Mouse (Mus musculus) heart, embryonic 12.5 days (tissue): ENCODE measurements around the gene Cttn. TPM values are rescaled to one million over a fixed set of nuclear protein-coding genes. Genes with fewer than 3 reads are reported as not detected.

ENCODE experiments used
- ATAC-seq: fragments of 200-750 bp; cut with Nextera tagmentation; 2 replicates; pipeline ENCODE4 v1.8.0; 2017; ENCODE audit warnings: moderate TSS enrichment, moderate library complexity; ENCODE audit not compliant: insufficient number of reproducible peaks, low FRiP score
- H3K27ac ChIP-seq: fragments of 300-500 bp; sonication (generic); 2 replicates; pipeline ENCODE4 v1.5.1; 2016; ENCODE audit warnings: mild to moderate bottlenecking, moderate library complexity; ENCODE audit not compliant: poor library complexity, severe bottlenecking
- H3K27me3 ChIP-seq: fragments of 300-500 bp; sonication (generic); replicated peaks from 2 replicates; pipeline ENCODE4 v1.6.1; 2016; ENCODE audit warnings: mild to moderate bottlenecking, moderate library complexity
- H3K36me3 ChIP-seq: fragments of 300-500 bp; sonication (generic); 2 replicates; pipeline ENCODE4 v1.6.1; 2016; ENCODE audit warnings: mild to moderate bottlenecking, moderate library complexity
- H3K4me1 ChIP-seq: fragments of 300-500 bp; sonication (generic); replicated peaks from 2 replicates; pipeline ENCODE4 v1.6.1; 2016; ENCODE audit warnings: mild to moderate bottlenecking
- H3K4me2 ChIP-seq: fragments of 300-500 bp; sonication (generic); 2 replicates; pipeline ENCODE4 v1.6.1; 2016; ENCODE audit warnings: mild to moderate bottlenecking, moderate library complexity
- H3K4me3 ChIP-seq: fragments of 300-500 bp; sonication (generic); 2 replicates; pipeline ENCODE4 v1.5.1; 2016; ENCODE audit warnings: mild to moderate bottlenecking
- H3K9ac ChIP-seq: fragments of 300-500 bp; sonication (generic); 2 replicates; pipeline ENCODE4 v1.6.1; 2016; ENCODE audit warnings: mild to moderate bottlenecking, moderate library complexity
- H3K9me3 ChIP-seq: fragments of 300-500 bp; sonication (generic); replicated peaks from 2 replicates; pipeline ENCODE4 v1.6.1; 2016; ENCODE audit warnings: mild to moderate bottlenecking, moderate library complexity
- WGBS: fragments of 180-500 bp; shearing (Covaris S2); methylation state at CpG from one replicate; pipeline ENCODE4 v1.1.7; 2016; 5-methylcytosine and 5-hydroxymethylcytosine counted together
- polyA plus RNA-seq: library from polyadenylated mRNA; unstranded; fragments of >200 nt; fragmentation: Nextera tagmentation; extraction: Ambion mirVana; gene quantifications from 2 replicates; pipeline ENCODE4 v1.2.1, GENCODE M21; 2016

Cttn gene
- polyA plus RNA-seq, 1 experiment from 2014 or later: 144 TPM

DNA sequence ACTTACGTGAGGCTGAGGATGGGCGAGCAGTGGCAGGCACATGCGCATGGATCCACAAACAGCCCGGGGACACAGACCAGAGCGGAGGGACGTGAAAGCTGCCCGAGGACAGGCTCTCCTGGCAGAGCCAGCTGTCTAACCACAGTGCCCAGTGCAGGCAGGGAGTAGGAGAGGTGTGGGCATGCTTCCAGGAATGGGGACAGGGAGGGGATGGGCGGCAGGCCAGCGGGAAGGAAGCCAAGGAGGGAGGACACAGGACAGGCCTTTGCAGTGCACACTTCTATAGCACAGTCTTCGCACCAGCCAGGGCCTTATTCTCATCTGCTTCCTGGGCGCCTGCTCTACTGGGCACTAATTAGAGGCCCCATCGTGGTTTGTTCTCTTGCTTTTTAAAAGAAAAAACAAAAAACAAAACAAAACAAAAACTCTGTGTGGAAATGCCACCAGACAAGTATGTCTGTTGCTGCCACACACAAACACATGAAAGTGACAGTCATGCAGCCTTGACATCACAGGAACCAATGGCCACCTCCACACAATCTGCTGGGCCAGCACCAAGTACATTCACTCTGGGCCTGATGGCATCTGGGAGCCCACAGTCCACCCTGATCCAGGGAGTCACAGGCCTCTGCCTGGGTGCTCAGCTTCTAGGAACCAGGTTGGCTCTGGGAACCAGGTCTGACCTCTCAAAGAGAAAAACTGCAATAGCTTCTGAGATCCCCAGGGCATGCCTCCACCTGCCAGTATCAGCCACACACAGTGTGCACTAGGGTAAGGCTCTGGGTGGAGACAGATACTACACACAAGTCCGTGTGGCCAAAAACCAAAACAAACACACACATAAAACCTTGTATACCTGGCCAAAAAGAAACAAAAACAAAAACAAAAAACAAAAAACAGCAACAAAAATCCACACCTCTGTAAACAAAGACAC lies 20.9 kb downstream of the Cttn start:
- Histone ChIP-seq H3K9ac (no peak overlapping the region), H3K4me2 (no peak overlapping the region), H3K27ac (no peak overlapping the region), H3K9me3 (no peaks in the 10 kb centered on the region), H3K4me3 (no peak overlapping the region), H3K27me3 (no peaks in the 10 kb centered on the region), H3K36me3 (peaks cover 100% of the 10 kb centered on the region), H3K4me1 (no peaks in the 10 kb centered on the region)
- peak; percentile 43; the same call in 1 of the 2 replicates for ATAC-seq
- WGBS: 87% methylated on average over 13 of the region's 13 CpGs

DNA sequence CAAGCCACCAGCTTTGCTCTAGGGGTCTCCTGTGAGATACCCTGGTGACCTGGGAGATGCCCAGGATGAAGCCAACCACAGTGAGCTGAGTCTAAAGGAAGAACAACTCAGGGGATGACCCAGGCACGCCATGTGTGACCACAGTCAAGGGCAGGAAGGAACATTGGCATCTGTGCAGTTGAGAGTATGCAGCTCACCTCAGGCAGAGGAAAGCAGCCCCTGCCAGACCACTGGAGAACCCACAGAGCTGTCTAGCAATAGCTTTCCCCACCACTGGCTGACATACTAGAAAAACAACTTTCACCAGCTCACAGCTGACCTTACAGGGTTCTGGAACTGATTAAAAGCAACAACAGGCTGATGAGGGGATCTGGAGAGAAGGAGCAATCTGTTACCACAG lies 22.6 kb downstream of the Cttn start:
- Histone ChIP-seq H3K4me3 (no peak overlapping the region), H3K36me3 (peaks cover 99% of the 10 kb centered on the region), H3K9me3 (no peaks in the 10 kb centered on the region), H3K9ac (no peak overlapping the region), H3K4me2 (no peak overlapping the region), H3K27ac (no peak overlapping the region), H3K27me3 (no peaks in the 10 kb centered on the region), H3K4me1 (no peaks in the 10 kb centered on the region)
- no peak for ATAC-seq
- 90% methylated on average over 1 of the region's 1 CpGs for WGBS

DNA sequence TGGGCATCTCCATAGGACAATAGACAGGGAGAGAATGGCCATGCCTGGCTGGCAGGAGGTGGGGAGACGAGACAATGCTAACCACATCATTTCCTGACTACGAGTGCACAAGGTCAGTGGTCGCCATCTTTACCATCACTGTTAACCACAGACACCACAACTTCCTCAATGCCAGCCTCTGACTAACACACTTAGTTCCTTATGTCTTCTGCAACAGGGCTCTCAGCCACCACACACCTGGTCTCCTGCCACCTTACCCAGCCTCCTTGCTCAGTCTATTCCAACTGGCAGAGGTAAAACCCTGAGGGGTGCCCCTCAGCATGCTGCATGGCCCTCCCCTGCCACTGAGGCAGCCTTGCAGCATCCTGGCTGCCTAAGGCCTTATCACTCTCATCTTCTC lies 23.7 kb downstream of the Cttn start:
- no peak for ATAC-seq
- 86% methylated on average over 3 of the region's 3 CpGs for WGBS
- H3K4me1 ChIP-seq: no peaks in the 10 kb centered on the region
- no peak overlapping the region for H3K4me3 ChIP-seq
- no peak overlapping the region for H3K4me2 ChIP-seq
- no peak overlapping the region for H3K9ac ChIP-seq
- H3K27me3 ChIP-seq: no peaks in the 10 kb centered on the region
- H3K27ac ChIP-seq: no peak overlapping the region
- H3K36me3 ChIP-seq: peaks cover 99% of the 10 kb centered on the region
- H3K9me3 ChIP-seq: no peaks in the 10 kb centered on the region

DNA sequence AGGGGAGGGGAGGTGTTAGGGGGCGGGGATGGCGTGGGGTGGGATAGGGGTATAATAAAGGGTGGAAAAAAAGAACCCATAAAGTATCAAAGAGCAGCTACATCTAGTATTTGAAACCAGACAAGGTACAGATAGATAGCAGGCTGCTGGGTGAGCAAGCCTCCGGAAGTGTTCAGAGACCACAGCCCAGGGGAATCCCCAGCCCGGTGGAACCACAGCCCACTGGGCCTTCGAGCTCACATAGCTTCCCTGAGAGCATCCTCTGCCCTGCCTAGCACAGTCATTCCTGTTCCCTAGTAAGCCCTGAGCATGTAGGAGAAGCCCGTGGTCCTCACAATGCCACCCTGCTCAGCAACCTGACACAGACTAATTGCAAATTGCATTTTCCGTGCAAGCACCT lies 26.0 kb downstream of the Cttn start:
- no peaks in the 10 kb centered on the region for H3K4me1 ChIP-seq
- H3K27ac ChIP-seq: no peak overlapping the region
- 92% methylated on average over 7 of the region's 7 CpGs for WGBS
- H3K4me3 ChIP-seq: no peak overlapping the region
- H3K9me3 ChIP-seq: no peaks in the 10 kb centered on the region
- H3K36me3 ChIP-seq: peaks cover 99% of the 10 kb centered on the region
- H3K27me3 ChIP-seq: no peaks in the 10 kb centered on the region
- H3K4me2 ChIP-seq: no peak overlapping the region
- no peak for ATAC-seq
- no peak overlapping the region for H3K9ac ChIP-seq

DNA sequence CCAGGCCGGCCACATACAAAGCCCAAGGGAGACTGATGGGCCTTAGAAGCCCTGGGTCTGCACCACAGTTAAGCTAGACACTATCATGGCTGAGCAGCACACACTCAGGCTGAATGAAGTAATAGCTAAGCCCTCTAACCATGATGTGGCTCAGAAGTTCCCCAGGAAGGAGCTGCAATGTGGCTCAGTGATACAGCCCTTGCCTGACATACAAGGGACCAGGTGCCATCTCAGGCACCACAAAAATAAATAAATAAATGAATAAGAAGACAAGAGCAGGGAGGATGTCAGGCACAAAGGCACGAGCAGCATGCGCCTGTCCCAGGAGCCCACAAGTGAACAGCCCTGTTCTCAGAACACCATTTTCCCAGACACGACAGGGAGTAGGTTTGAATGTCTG lies 28.8 kb downstream of the Cttn start:
- Histone ChIP-seq H3K27me3 (no peaks in the 10 kb centered on the region), H3K4me3 (no peak overlapping the region), H3K9me3 (no peaks in the 10 kb centered on the region), H3K9ac (no peak overlapping the region), H3K27ac (no peak overlapping the region), H3K4me1 (no peaks in the 10 kb centered on the region), H3K4me2 (no peak overlapping the region), H3K36me3 (peaks cover 99% of the 10 kb centered on the region)
- no peak for ATAC-seq
- WGBS: 86% methylated on average over 4 of the region's 4 CpGs

DNA sequence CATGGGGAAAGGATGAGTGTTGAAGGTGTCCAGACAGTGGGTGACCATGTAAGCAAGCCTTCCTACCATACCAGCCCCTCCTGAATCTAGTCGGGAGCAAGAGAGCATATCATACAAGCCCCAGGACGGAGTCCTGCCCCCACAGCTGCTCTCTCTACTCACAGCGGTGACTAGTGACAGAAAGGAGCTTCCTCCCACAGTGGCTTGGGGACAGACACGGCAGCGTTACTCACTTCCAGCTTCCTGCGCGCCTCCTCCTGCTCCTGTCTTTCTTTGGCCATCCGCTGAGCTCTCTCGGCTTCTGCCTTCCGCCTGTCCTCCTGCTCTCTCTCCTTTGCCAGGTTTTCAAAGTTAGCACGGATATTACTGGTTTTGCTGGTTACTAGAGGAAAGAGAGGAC lies 29.3 kb downstream of the Cttn start:
- H3K4me3 ChIP-seq: no peak overlapping the region
- H3K9ac ChIP-seq: no peak overlapping the region
- no peaks in the 10 kb centered on the region for H3K4me1 ChIP-seq
- H3K27ac ChIP-seq: no peak overlapping the region
- H3K27me3 ChIP-seq: no peaks in the 10 kb centered on the region
- 91% methylated on average over 11 of the region's 11 CpGs for WGBS
- ATAC-seq: no peak
- peaks cover 99% of the 10 kb centered on the region for H3K36me3 ChIP-seq
- no peak overlapping the region for H3K4me2 ChIP-seq
- no peaks in the 10 kb centered on the region for H3K9me3 ChIP-seq

DNA sequence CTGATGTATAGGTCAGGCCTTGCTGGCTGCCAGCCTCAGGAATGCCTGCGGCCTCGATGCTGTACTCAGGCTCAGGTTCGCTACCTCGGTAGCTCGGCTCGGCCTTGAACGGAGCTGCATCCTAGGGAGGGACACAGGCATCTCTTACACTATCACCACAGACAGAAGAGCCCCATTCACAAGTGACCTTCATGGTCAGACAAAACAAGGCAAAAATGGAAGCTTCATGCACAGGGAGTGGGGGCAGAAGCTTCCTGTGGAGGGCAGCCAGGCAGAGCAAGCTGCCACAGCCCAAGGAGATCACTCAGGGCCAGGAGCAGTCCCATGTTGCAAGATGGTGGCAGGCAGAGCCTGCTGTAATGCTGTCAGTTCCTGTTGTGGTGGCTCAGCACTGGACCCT lies 32.0 kb downstream of the Cttn start:
- Histone ChIP-seq H3K9ac (no peak overlapping the region), H3K27me3 (no peaks in the 10 kb centered on the region), H3K4me3 (no peak overlapping the region), H3K36me3 (peaks cover 84% of the 10 kb centered on the region), H3K9me3 (no peaks in the 10 kb centered on the region), H3K4me1 (no peaks in the 10 kb centered on the region), H3K27ac (no peak overlapping the region), H3K4me2 (no peak overlapping the region)
- 96% methylated on average over 7 of the region's 7 CpGs for WGBS
- ATAC-seq: no peak

DNA sequence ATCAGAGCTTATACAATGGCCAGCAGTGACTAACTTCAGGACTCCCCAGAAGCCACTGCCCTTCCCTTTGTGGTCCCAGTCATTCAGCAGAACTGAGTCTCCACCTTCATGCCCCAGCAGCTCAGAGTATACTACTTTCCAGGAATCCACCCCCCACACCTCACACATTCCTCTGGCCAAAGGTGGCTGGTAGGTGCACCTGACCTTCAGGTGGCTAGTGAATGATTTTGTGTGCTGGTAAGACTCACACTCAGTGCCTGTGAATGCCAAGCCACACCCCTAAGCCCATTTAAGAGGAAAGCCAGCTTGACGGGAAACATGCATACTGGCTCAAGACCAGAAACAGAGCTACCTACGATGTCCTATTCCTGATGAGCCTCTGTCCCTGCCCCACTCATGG lies 37.9 kb downstream of the Cttn start:
- 59% methylated on average over 2 of the region's 2 CpGs for WGBS
- Histone ChIP-seq H3K36me3 (peaks cover 27% of the 10 kb centered on the region), H3K4me3 (no peak overlapping the region), H3K4me2 (no peak overlapping the region), H3K4me1 (no peaks in the 10 kb centered on the region), H3K27me3 (0 out of 2 replicates have a peak, but pooled peaks cover 4% of the 10 kb centered on the region), H3K9ac (no peak overlapping the region), H3K9me3 (no peaks in the 10 kb centered on the region), H3K27ac (no peak overlapping the region)
- ATAC-seq: no peak

DNA sequence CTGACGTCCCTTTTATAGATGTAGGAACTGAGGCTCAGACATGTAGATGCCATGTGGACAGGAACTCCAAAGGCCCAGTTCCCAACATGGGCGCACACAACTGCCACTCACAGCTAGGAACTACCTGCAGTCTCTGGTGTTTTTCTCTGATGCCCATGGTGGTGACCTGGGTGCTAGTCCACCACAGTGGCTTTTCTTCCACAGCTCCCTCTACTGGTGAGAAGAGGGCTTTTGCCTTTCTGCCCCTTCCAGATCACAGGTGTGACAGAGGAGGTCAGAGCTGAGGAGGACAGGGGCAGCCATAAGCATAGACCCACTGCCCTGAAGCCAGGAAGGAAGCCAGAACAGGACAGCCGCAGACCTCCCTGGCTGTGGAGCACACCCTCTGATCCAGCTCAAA lies 43.3 kb downstream of the Cttn start:
- no peak overlapping the region for H3K4me2 ChIP-seq
- ATAC-seq: no peak
- H3K36me3 ChIP-seq: no peaks in the 10 kb centered on the region

DNA sequence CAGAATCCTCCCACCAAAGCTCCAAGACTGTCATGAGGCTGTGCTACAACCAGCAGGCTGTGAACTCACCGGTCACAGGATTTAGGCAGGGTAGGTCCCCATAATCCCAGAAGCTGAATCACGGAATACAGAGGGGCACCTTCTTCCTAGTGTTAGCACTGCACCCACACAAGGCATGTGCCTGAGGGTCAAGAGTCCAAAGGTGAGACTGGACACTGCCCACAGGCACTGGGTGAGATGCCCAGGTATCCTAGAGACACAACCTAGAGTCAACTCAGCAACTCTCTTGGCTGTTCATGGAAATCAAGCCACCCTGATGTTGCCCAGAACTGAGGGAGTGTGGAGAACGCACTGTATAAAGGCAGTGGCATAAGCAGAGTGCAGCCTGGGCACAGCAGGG lies 44.2 kb downstream of the Cttn start:
- no peaks in the 10 kb centered on the region for H3K36me3 ChIP-seq
- H3K27me3 ChIP-seq: peaks cover 25% of the 10 kb centered on the region
- no peak overlapping the region for H3K4me2 ChIP-seq
- H3K4me3 ChIP-seq: no peak overlapping the region
- H3K9me3 ChIP-seq: no peaks in the 10 kb centered on the region
- no peak for ATAC-seq
- no peaks in the 10 kb centered on the region for H3K4me1 ChIP-seq
- 79% methylated on average over 3 of the region's 3 CpGs for WGBS
- H3K9ac ChIP-seq: no peak overlapping the region
- no peak overlapping the region for H3K27ac ChIP-seq

More for the DNA sequence above, 43.3 kb downstream of the Cttn start:
- peaks cover 19% of the 10 kb centered on the region for H3K27me3 ChIP-seq
- H3K27ac ChIP-seq: no peak overlapping the region
- no peak overlapping the region for H3K9ac ChIP-seq
- H3K9me3 ChIP-seq: no peaks in the 10 kb centered on the region
- H3K4me3 ChIP-seq: no peak overlapping the region
- no peaks in the 10 kb centered on the region for H3K4me1 ChIP-seq
- WGBS: 77% methylated on average over 3 of the region's 3 CpGs

DNA sequence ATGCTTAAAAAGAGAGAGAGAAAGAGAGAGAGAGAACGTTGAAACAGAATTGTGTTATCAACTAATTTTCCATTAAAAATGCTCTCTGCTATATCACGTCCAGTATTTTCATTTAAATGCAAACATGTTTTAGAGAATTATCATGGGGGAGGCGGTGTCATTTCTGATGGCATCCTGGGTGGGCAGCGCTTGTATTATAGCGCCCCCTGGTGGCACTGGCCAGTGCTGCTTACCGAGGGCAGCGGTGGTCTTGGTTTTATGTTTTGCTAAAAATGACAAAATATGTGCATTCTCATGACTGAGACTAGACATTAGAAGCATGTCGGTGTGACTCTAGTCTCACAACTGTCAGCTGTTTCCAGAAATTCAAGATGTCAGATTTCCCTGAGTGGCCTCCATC lies 44.9 kb downstream of the Cttn start:
- Histone ChIP-seq H3K9ac (no peak overlapping the region), H3K4me1 (no peaks in the 10 kb centered on the region), H3K27me3 (peaks cover 30% of the 10 kb centered on the region), H3K4me3 (no peak overlapping the region), H3K27ac (no peak overlapping the region), H3K36me3 (no peaks in the 10 kb centered on the region), H3K4me2 (no peak overlapping the region), H3K9me3 (no peaks in the 10 kb centered on the region)
- no peak for ATAC-seq
- 11% methylated on average over 8 of the region's 8 CpGs for WGBS

DNA sequence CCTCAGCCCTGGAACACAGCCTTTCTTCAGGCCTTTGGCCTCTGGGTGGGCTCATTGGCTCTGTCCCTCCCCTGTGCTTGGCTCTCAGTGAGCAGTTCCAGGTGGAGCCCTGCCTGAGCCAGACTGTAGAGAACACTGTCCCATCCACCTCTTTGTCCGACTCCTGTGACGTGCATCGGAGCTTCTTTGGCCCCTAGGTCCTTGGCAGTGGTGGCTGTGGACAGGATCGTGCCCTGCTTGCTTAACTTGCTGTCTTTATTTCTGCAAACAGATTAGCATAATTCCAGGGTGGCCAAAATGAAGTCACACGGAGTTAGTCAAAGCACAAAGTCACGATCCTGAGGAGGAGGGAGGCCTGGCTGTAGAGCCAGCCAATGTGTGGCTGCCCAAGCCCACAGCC lies 49.3 kb downstream of the Cttn start:
- Histone ChIP-seq H3K9me3 (no peaks in the 10 kb centered on the region), H3K27ac (no peak overlapping the region), H3K9ac (no peak overlapping the region), H3K27me3 (peaks cover 36% of the 10 kb centered on the region), H3K4me1 (peaks cover 16% of the 10 kb centered on the region), H3K36me3 (no peaks in the 10 kb centered on the region), H3K4me3 (no peak overlapping the region), H3K4me2 (no peak overlapping the region)
- no peak for ATAC-seq
- WGBS: 70% methylated on average over 6 of the region's 6 CpGs
